Mouse (Mus musculus): ENCODE measurements at regions not wholly inside any gene's neighbourhood (a gene's known extent, or its start where the extent isn't known, plus 50 kb on each side); places are given as distances from the start of the nearest gene placed in this dataset.

- no peak for DNase-seq (ENCODE audit: low spot score in 2 of 2)
These were observed 89.5 kb downstream of the Tmem38b start for GRCm38 (mm10) chr4:53915326-53915725.

GRCm38 (mm10) chr4:53919188-53919587 lies 93.3 kb downstream of the Tmem38b start:
- DNase-seq (ENCODE audit: low spot score in 2 of 2) = peak; percentile 28 to 53

- DNase-seq (ENCODE audit: low spot score in 2 of 2) = no peak
These were observed 94.7 kb downstream of the Tmem38b start for GRCm38 (mm10) chr4:53920587-53920986.

GRCm38 (mm10) chr4:53931068-53931467 lies 105.2 kb downstream of the Tmem38b start:
- no peak for DNase-seq (ENCODE audit: low spot score in 2 of 2)

GRCm38 (mm10) chr4:53931499-53931898 lies 105.7 kb downstream of the Tmem38b start:
- peak; percentile 17 to 35 for DNase-seq (ENCODE audit: low spot score in 2 of 2)

GRCm38 (mm10) chr4:53935306-53935705 lies 109.5 kb downstream of the Tmem38b start:
- DNase-seq (ENCODE audit: low spot score in 2 of 2) = no peak

GRCm38 (mm10) chr4:53948736-53949135 lies 122.9 kb downstream of the Tmem38b start:
- no peak for DNase-seq (ENCODE audit: low spot score in 2 of 2)

- DNase-seq (ENCODE audit: low spot score in 2 of 2) = no peak
These were observed 123.3 kb downstream of the Tmem38b start for GRCm38 (mm10) chr4:53949164-53949563.

GRCm38 (mm10) chr4:53950496-53950895 lies 124.7 kb downstream of the Tmem38b start:
- no peak for DNase-seq (ENCODE audit: low spot score in 2 of 2)

GRCm38 (mm10) chr4:53951003-53951733 lies 125.3 kb downstream of the Tmem38b start:
- no peak for DNase-seq (ENCODE audit: low spot score in 2 of 2)

- no peak for DNase-seq (ENCODE audit: low spot score in 2 of 2)
These were observed 125.9 kb downstream of the Tmem38b start for GRCm38 (mm10) chr4:53951734-53952109.

- no peak for DNase-seq (ENCODE audit: low spot score in 2 of 2)
These were observed 126.4 kb downstream of the Tmem38b start for GRCm38 (mm10) chr4:53952288-53952687.

GRCm38 (mm10) chr4:53962458-53962857 lies 136.6 kb downstream of the Tmem38b start:
- DNase-seq (ENCODE audit: low spot score in 2 of 2) = no peak

- DNase-seq (ENCODE audit: low spot score in 2 of 2) = no peak
These were observed 144.6 kb downstream of the Tmem38b start for GRCm38 (mm10) chr4:53970461-53970860.

- DNase-seq (ENCODE audit: low spot score in 2 of 2) = no peak
These were observed 145.1 kb downstream of the Tmem38b start for GRCm38 (mm10) chr4:53970960-53971359.

GRCm38 (mm10) chr4:53976036-53976638 lies 150.3 kb downstream of the Tmem38b start:
- no peak for DNase-seq (ENCODE audit: low spot score in 2 of 2)

- DNase-seq (ENCODE audit: low spot score in 2 of 2) = no peak
These were observed 160.9 kb downstream of the Tmem38b start for GRCm38 (mm10) chr4:53986519-53987301.

GRCm38 (mm10) chr4:53987536-53987935 lies 161.7 kb downstream of the Tmem38b start:
- no peak for DNase-seq (ENCODE audit: low spot score in 2 of 2)

GRCm38 (mm10) chr4:54021069-54021829 lies 195.4 kb downstream of the Tmem38b start:
- no peak for DNase-seq (ENCODE audit: low spot score in 2 of 2)

GRCm38 (mm10) chr4:54021861-54022385 lies 196.1 kb downstream of the Tmem38b start:
- no peak for DNase-seq (ENCODE audit: low spot score in 2 of 2)

GRCm38 (mm10) chr4:54026919-54027318 lies 201.1 kb downstream of the Tmem38b start:
- no peak for DNase-seq (ENCODE audit: low spot score in 2 of 2)

Data from frontal cortex, postnatal 25 days (tissue).